Mouse (Mus musculus) kidney, postnatal 0 days (tissue): Measurements from ENCODE around the gene Olfr1161. TPM values are rescaled to one million over a fixed set of nuclear protein-coding genes. Genes with fewer than 3 reads are reported as not detected.
"Not testable (repeated sequence)": the region's sequence is repeated elsewhere in the genome, so short reads cannot be mapped to it uniquely, and the experiment has no call there.

Source experiments
- ATAC-seq: fragments of 200-750 bp; cut with Nextera tagmentation; replicated peaks from 2 replicates; pipeline ENCODE4 v1.8.0; 2017; ENCODE audit warnings: low read depth, moderate number of reproducible peaks, moderate TSS enrichment, moderate library complexity; ENCODE audit not compliant: low FRiP score
- DNase-seq: peaks from one replicate; pipeline ENCODE4 v3.0.0-alpha.2; 2016; ENCODE audit warnings: low spot score
- H3K27ac ChIP-seq: fragments of 300-500 bp; sonication (generic); 2 replicates; pipeline ENCODE4 v1.5.1; 2014; ENCODE audit warnings: mild to moderate bottlenecking
- H3K27me3 ChIP-seq: fragments of 300-500 bp; sonication (generic); 2 replicates; pipeline ENCODE4 v1.6.1; 2014; ENCODE audit warnings: low read length, mixed read lengths; ENCODE audit not compliant: insufficient read depth
- H3K36me3 ChIP-seq: fragments of 300-500 bp; sonication (generic); 2 replicates; pipeline ENCODE4 v1.6.1; 2014; ENCODE audit warnings: low read length, mixed read lengths; ENCODE audit not compliant: insufficient read depth
- H3K4me1 ChIP-seq: fragments of 300-500 bp; sonication (generic); replicated peaks from 2 replicates; pipeline ENCODE4 v1.6.1; 2014; ENCODE audit warnings: antibody characterized with exemption, low read length, mixed read lengths; ENCODE audit not compliant: insufficient read depth
- H3K4me2 ChIP-seq: fragments of 300-500 bp; sonication (generic); 2 replicates; pipeline ENCODE4 v1.6.1; 2014; ENCODE audit warnings: mild to moderate bottlenecking, low read length, moderate library complexity, mixed read lengths
- H3K4me3 ChIP-seq: fragments of 300-500 bp; sonication (generic); replicated peaks from 2 replicates; pipeline ENCODE4 v1.5.1; 2014; ENCODE audit warnings: low read depth, low read length
- H3K9ac ChIP-seq: fragments of 300-500 bp; sonication (generic); 2 replicates; pipeline ENCODE4 v1.6.1; 2014; ENCODE audit warnings: low read depth, low read length
- H3K9me3 ChIP-seq: fragments of 300-500 bp; sonication (generic); replicated peaks from 2 replicates; pipeline ENCODE4 v1.6.1; 2016; ENCODE audit warnings: low read length, inconsistent platforms, mixed read lengths
- CTCF ChIP-seq: IDR thresholded peaks from 2 replicates; pipeline ENCODE4 v1.5.1; 2016; ENCODE audit warnings: antibody characterized with exemption, low read depth, mild to moderate bottlenecking, moderate library complexity
- WGBS: fragments of 180-500 bp; shearing (Covaris S2); extraction: QIAGEN DNeasy Blood & Tissue Kit; methylation state at CpG from one replicate; pipeline ENCODE4 v1.1.7; 2014; 5-methylcytosine and 5-hydroxymethylcytosine counted together
- polyA plus RNA-seq: library from polyadenylated mRNA; unstranded; fragments of >200 nt; fragmentation: Nextera tagmentation; extraction: Ambion mirVana; gene quantifications from 2 replicates; pipeline ENCODE4 v1.2.1, GENCODE M21; 2015

Olfr1161 gene
- not detected in 2 replicates for polyA plus RNA-seq

- 77% methylated on average over 1 of the region's 1 CpGs for WGBS
- not testable (repeated sequence) for ATAC-seq, H3K4me2 ChIP-seq, H3K4me1 ChIP-seq, H3K27ac ChIP-seq, H3K9me3 ChIP-seq, H3K4me3 ChIP-seq, H3K9ac ChIP-seq, H3K27me3 ChIP-seq, H3K36me3 ChIP-seq, DNase-seq
These were observed at the start of gene Olfr1161 for GRCm38 (mm10) chr2:88022474-88022873. TSS of gene Olfr1161 (plus strand) at chr2:88022774.

DNA sequence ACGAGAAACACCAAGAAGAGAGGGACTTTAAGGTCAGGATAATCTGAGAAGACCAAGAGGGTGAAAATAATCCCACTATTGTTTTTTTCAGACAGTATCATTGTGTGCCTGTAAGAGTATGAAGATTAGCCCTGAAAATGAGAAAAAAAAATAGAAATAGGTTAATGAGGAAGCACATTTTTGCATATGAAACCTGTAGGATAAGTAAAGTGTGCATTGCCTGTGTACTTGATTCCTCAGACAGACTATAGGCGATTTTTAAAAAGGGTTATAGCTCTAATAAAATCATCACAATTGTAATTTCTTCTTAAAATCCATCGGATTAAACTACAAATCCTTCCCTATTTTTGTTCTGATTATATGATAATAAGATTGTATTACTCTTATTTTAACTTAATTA is 48.0 kb upstream of the Olfr1161 start, which contains the start of gene Olfr74:
Olfr74 (minus strand) TSS at position 101 of the 400 bp plus-strand sequence.
- Histone ChIP-seq H3K36me3 (no peaks in the 10 kb centered on the region), H3K9me3 (no peaks in the 10 kb centered on the region), H3K4me2 (no peak within 1 kb of the TSS), H3K27me3 (no peaks in the 10 kb centered on the region), H3K4me1 (no peaks in the 10 kb centered on the region), H3K27ac (no peak within 1 kb of the TSS), H3K4me3 (no peak within 1 kb of the TSS), H3K9ac (no peak within 1 kb of the TSS)
- WGBS, result 67% methylated on average over 3 of the region's 3 CpGs
- no peak for DNase-seq
- ATAC-seq, result no peak
- no peak for TF ChIP-seq CTCF

- no peak within 1 kb of the TSS for H3K9ac ChIP-seq
- H3K4me3 ChIP-seq, result no peak within 1 kb of the TSS
- no peaks in the 10 kb centered on the region for H3K36me3 ChIP-seq
- DNase-seq (no peak), ATAC-seq (no peak)
- no peak for TF ChIP-seq CTCF
- H3K4me1 ChIP-seq, result no peaks in the 10 kb centered on the region
- no peak within 1 kb of the TSS for H3K27ac ChIP-seq
- H3K9me3 ChIP-seq, result no peaks in the 10 kb centered on the region
- H3K27me3 ChIP-seq, result no peaks in the 10 kb centered on the region
- H3K4me2 ChIP-seq, result no peak within 1 kb of the TSS
These were observed 32.8 kb upstream of the Olfr1161 start, which contains the start of gene Olfr1158 for GRCm38 (mm10) chr2:87989813-87990212. TSS of gene Olfr1158 (plus strand) at chr2:87990113.

DNA sequence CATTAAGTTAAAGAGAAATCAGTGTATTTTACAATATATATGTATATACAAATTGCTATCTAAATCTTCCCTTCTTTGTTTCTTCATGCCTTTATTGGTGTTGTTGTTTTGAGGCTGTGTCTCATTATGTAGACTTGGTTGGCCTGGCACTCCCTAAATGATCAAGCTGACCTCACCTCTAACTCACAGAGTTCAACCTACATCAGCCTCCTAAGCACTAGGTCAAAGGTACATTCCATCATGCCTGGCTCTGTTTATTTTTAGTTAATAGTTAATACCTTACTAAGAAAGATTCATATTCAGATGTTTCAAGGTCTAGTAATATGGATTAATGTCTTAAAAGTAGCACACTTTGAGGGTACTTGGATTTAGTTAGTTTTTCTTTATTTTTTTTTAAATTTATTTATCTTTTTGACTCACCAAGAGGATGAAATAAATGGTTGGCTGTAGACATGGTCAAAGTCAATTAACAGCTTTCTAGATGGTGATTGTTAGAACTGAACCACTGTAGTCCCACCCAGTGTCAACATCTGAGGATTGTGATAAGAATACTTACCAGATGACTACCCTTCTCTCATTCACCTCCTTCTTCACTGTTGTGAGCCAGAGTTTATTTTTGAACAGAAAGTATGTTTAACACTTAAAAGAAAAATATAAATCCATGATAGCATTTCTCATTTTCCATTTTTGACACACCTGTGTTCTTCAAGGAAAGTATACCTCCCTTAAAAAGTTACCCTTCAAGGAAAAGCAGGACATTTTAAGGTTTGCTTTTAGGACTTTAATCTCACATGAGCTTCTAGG is 14.9 kb upstream of the Olfr1161 start, which contains the start of gene Olfr1160:
Olfr1160 (minus strand) TSS at position 754 of the 804 bp plus-strand sequence.
- no peaks in the 10 kb centered on the region for H3K27me3 ChIP-seq
- H3K4me3 ChIP-seq, result no peak within 1 kb of the TSS
- no peaks in the 10 kb centered on the region for H3K36me3 ChIP-seq
- DNase-seq, result no peak
- no peak for ATAC-seq
- no peaks in the 10 kb centered on the region for H3K4me1 ChIP-seq
- no peak within 1 kb of the TSS for H3K27ac ChIP-seq
- no peak for TF ChIP-seq CTCF
- no peaks in the 10 kb centered on the region for H3K9me3 ChIP-seq
- no peak within 1 kb of the TSS for H3K9ac ChIP-seq
- H3K4me2 ChIP-seq, result no peak within 1 kb of the TSS

- no peaks in the 10 kb centered on the region for H3K27me3 ChIP-seq
- no peak within 1 kb of the TSS for H3K4me2 ChIP-seq
- no peak within 1 kb of the TSS for H3K27ac ChIP-seq
- no peaks in the 10 kb centered on the region for H3K36me3 ChIP-seq
- no peak within 1 kb of the TSS for H3K9ac ChIP-seq
- no peaks in the 10 kb centered on the region for H3K9me3 ChIP-seq
- no peak for TF ChIP-seq CTCF
- DNase-seq (no peak), ATAC-seq (no peak)
- H3K4me1 ChIP-seq, result no peaks in the 10 kb centered on the region
- no peak within 1 kb of the TSS for H3K4me3 ChIP-seq
These were observed 15.0 kb downstream of the Olfr1161 start, which contains the start of gene Olfr73 for GRCm38 (mm10) chr2:88037599-88037998. TSS of gene Olfr73 (minus strand) at chr2:88037699.

- Histone ChIP-seq H3K27me3 (no peaks in the 10 kb centered on the region), H3K9ac (no peak within 1 kb of the TSS), H3K4me3 (no peak within 1 kb of the TSS), H3K4me2 (no peak within 1 kb of the TSS), H3K27ac (no peak within 1 kb of the TSS), H3K9me3 (no peaks in the 10 kb centered on the region), H3K36me3 (no peaks in the 10 kb centered on the region), H3K4me1 (no peaks in the 10 kb centered on the region)
- DNase-seq (no peak), ATAC-seq (no peak)
- 87% methylated on average over 1 of the region's 1 CpGs for WGBS
- TF ChIP-seq CTCF, result no peak
These were observed 28.5 kb downstream of the Olfr1161 start, which contains the start of gene Olfr1162 for GRCm38 (mm10) chr2:88051029-88051428. TSS of gene Olfr1162 (minus strand) at chr2:88051129.

DNA sequence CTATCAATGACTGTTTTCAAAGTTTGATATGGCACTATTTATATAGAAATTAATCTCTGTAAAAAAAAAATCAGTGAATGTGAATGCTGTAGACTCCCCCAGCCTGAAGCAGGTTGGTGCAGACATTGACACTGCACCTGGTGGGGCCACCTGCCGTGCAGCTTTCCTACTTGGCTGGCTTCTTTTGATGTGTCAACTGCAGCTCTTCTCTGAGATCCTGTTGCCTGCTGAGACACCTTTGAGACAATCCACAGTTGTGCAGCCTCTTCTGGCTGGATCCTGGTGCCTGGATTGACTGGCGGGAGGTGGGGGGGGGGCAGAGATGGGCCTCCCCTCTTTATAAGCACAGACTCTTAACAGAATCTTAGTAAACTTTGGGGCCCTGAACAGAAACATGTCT is 41.0 kb downstream of the Olfr1161 start:
- 86% methylated on average over 2 of the region's 2 CpGs for WGBS
- ATAC-seq, result no peak
- Histone ChIP-seq H3K9me3 (no peaks in the 10 kb centered on the region), H3K4me3 (no peak overlapping the region), H3K36me3 (no peaks in the 10 kb centered on the region), H3K4me2 (no peak overlapping the region), H3K27ac (no peak overlapping the region), H3K4me1 (no peaks in the 10 kb centered on the region), H3K9ac (no peak overlapping the region), H3K27me3 (no peaks in the 10 kb centered on the region)
- no peak for DNase-seq
- no peak for TF ChIP-seq CTCF
